Mouse (Mus musculus) megakaryocyte, embryonic 14.5 days (primary cell): ENCODE data around the gene Scand1.

Experiments used
- FLI1 ChIP-seq: IDR thresholded peaks from 2 replicates; pipeline ENCODE4 v1.6.1; 2012; ENCODE audit warnings: low read length, inconsistent platforms, mixed read lengths
- GATA1 ChIP-seq: IDR thresholded peaks from 3 replicates; pipeline ENCODE4 v1.6.1; 2012; ENCODE audit warnings: mixed read lengths, low read length, inconsistent platforms, borderline replicate concordance

- no peak for TF ChIP-seq GATA1
- no peak for TF ChIP-seq FLI1
These were observed 36.3 kb upstream of the Scand1 start for GRCm38 (mm10) chr2:156348812-156349211.
